Mouse (Mus musculus): ENCODE data around the gene Ttc39b.

Ttc39b gene

DNA sequence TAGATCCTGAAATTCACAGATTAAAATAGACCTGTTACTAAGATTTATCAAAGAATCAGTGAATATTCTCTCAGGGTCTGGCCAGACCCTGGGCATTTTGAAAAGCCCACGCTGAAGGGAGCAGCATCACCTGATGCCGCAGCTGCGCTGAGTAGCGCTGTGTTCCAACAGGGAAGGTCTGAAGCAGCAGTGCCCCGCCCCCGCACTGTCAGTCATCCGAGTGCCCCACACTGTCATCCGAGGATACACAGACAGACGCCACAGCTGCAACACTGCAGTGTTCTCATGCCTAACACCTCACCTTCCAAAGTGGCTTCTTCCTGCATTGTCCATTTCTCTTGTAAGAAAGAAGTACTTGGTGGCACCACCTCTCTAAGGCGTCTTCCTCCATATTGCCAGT lies 96.0 kb downstream of the Ttc39b start:
- no peak for DNase-seq

DNA sequence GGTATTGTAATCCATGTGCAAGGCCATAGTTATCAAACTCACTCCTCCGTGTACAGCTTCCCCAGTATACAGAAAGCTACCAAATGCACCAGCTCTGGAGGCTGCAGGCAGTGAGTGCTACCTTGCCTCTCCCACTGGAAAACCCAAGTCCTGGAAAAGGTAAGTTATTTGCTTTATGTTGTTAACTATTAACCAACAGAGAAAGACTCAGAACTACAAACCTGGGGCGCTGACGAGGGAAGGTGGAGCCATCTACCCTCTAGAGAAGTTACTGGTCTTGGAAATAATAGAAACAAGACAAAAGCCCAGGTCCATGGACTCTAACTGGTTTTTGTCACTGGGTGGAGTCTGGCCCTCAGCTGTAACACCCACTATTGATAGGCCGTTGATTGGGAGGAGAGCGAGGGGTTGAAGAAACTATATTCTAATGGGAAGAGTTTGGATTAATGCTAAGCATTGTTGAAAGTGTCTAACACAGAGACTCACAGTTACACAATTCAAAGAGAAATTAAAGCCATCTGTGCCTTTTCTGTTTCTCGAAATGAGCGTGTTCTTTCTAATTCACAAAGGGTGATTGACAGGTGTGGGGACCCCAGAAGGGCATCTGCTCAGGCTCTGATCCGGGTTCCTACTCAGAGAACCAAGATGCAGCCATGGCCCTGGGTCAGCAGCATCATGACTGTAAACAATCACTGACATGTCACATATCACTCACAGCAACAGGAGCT lies 98.3 kb downstream of the Ttc39b start:
- DNase-seq, result no peak

GRCm38 (mm10) chr4:83224242-83224641 lies 99.8 kb downstream of the Ttc39b start:
- no peak for DNase-seq

- peak; percentile 24 for DNase-seq
Measured at GRCm38 (mm10) chr4:83223197-83223596, 100.9 kb downstream of the Ttc39b start.

DNA sequence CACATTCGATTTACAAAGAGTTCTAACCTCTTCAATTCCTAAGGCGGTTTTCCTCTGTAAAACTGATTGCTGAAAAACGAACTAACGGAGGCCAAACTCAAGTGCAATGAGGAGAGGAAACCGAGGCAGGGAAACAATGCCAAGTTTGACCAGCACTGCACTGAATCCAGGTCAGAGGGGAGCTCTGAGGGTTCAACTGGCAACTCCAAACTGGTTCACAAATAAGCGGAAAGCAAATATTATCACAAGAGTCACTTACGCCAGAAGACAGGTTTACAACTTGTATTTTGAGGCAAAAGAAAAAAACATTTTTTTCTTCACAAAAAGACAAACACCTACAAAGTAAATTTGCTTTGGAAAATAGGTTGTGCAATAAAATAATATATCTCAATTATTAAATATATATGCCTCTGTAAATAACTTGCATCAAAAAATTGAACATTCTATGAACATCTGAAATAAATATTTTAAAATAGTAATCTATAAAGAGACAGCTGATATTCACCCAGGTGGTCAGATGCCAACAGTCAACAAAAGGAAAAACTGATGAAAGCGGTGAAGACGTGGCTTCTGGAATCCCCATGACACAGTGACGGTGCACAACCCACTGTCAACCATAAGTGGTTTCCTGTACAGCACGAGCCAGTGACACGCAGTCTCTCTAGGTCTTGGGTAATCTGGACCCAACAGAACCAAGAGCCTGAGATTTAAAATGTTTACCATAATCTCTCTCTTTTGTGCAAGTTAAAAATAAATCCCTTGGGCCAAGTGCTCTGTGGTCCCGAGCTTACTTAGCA lies 103.1 kb downstream of the Ttc39b start:
- DNase-seq, result no peak

DNA sequence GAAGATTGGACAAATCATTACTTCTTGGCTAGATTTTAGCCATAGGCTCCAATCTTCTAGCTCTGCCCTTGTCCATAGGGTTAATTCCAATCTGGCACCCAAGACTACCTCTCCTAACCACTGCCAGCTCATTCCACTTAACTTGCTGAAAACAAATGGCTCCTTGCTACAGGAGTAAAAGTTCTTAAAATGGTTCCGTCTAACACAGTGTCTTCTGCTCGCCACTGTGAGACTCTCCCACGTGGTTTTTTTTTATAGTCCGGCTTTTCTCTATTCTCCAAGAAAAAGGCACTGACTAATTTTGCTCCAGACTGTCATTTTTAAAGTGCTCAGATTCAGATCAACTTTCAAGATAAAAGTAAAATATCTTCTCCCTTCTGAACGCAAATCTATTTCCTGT lies 104.8 kb downstream of the Ttc39b start:
- DNase-seq, result no peak

GRCm38 (mm10) chr4:83217128-83217527 lies 106.9 kb downstream of the Ttc39b start:
- DNase-seq, result no peak

GRCm38 (mm10) chr4:83216381-83216780 lies 107.7 kb downstream of the Ttc39b start:
- DNase-seq, result no peak

- DNase-seq, result no peak
Measured at GRCm38 (mm10) chr4:83215776-83216175, 108.3 kb downstream of the Ttc39b start.

DNA sequence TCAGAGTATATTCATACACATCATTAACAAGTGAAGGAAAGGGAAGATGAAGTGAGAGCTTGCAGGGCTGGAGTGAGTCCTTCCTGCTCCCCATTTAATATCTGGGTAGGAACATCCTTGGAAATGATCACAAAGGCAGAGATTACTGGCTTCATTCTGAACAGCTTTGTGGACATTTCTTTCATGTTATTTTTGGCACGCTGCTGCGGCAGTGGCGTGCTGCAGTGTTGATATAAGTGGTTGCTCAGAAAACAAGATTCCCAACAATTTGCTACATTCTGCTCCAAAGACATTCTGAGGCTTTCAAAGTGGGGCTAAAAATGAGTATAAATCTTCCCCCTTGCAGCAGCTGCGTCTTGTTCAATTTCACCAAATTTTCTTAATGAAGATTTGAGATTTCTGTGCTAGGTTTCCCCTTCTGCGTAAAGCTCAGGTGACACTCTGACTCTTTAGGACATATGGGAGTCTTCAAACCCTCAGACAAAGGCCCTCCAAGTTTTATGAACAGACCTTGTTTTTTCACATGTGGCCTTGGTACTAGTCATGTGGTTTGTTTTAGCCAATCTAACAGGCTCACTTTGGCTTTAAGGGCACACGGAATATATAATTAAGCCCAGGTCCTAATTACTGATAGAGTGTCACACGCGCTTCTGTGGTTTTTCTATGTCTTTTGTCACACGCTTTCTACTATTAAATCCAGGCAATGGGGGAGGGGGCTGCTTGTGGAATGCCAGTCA lies 109.1 kb downstream of the Ttc39b start:
- peak; percentile 63 for DNase-seq

DNA sequence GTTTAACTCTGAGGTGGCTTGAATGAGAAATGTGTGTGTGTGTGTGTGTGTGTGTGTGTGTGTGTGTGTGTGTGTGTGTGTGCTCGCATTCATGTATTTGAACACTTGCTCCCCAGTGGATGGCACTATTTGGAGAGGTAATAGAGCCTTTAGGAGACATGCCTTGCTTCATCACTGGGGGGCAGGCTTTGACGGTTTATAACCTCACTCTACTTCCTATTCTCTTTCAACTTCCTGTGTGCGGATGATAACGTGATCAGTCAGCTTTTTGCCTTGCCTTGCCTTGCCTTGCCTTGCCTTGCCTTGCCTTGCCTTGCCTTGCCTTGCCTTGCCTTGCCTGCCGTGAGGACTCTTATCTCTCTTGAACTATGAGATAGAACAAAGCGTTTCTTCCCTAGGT lies 110.3 kb downstream of the Ttc39b start:
- DNase-seq, result no peak

GRCm38 (mm10) chr4:83211709-83212108 lies 112.3 kb downstream of the Ttc39b start:
- DNase-seq, result peak; percentile 83

- DNase-seq, result no peak
Measured at GRCm38 (mm10) chr4:83210437-83210836, 113.6 kb downstream of the Ttc39b start.

DNA sequence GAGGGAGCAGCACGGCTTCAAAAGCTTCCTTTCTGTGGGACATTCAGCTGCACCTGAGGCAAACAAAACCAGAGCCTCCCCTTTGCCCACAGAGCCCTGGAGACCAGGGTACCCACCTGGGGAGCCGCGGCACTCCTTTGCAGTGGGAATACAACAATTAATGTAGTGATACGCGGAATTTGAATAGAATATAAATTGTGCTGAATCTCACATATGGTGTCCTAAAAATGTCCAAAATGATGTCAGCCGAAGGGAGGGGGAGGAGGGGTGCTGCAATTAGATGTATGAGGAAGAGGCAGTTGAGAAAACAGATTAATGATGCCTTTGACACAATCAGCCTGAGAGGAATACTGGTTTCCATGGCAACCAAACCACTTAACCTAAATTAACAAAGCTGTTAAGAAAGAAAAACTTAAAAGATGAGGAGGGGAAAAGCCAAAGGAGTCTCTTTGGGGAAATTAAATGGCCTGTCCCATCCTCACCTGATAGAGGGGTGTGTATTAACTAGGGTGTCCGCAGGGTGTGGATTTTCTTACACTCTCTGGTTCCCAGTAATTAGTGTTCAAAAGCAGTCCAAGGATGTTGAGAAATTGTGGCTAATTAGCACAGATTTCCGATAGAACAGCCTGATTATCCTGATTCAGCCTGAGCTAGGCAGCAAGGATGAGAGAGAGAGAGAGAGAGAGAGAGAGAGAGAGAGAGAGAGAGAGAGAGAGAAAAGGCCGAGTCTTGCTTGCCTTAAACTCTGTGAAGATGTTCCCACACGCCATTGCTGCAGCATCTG lies 117.1 kb downstream of the Ttc39b start:
- DNase-seq, result no peak

DNA sequence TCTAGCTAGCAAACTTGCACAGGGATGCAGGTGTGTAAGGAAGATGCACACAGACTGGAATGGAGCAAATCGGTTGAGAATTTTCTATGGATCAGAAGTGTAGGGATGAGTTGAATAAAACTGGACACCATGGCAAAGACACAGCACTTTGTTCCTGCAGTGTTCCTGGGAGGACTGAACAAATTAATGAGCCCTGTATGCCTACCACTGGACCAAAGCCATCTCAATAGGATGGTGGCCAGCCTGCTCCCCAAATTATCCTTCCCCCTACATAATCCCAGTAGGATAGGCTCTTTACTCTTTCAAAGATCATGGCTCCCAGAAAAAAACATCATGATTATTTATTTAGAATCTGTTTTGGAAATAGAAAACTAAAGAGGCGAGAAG lies 117.6 kb downstream of the Ttc39b start:
- no peak for DNase-seq

- DNase-seq, result no peak
Measured at GRCm38 (mm10) chr4:83199391-83199790, 124.7 kb downstream of the Ttc39b start.

DNA sequence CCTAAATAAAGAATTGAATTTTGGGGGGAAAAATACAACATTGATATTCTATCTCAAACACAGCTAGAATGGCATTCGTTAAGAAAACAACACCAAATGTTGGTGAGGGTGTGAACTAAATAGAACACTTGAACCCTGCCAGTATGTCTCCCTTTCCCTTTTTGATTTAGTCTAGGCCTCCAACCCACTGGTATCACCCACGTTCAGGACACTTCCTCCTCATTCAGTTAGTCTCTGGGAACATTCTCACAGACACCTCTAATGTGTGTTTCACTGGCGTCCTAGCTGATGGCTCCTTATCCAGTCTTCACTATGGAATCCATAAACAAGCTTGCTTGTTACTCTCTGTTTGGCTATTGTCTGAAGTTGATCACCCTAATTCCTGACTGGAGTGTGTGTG lies 125.9 kb downstream of the Ttc39b start:
- no peak for DNase-seq

DNA sequence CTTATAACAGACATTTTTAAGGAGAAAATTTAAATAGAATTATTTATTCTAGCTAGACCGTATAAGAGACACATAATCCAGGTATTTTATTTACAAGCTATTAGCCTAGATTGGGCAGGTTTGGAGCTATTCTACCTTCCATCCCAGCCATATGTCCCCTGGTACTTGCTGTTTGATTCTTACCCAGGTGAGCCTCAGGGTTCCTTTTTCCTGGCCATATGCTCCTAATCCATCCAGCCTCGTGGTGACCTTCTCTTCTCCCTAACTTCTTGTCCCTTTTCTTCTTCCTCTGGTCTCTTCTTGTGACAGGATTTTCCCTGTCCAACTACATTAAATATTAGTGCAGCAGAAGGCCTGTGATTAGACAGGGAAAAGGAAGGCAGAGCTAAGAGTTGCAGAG lies 134.3 kb downstream of the Ttc39b start:
- DNase-seq, result no peak

DNA sequence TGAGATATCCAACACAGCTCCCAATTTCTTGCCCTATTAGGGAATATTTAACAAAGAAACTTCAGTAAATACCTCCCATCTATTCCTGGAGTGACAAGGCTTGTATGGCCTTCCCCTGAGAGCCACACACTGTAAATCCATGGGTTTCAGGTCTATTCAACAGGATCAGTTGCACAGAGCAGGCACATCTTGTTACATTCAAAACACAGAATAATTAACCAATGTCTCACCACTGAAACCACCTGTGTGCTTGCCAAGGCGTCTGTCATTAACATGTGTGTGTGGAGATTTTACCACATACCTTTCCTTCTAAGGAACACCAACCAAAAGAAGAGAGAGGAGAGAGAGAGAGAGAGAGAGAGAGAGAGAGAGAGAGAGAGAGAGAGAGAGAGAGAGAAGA lies 136.7 kb downstream of the Ttc39b start:
- DNase-seq, result no peak

DNA sequence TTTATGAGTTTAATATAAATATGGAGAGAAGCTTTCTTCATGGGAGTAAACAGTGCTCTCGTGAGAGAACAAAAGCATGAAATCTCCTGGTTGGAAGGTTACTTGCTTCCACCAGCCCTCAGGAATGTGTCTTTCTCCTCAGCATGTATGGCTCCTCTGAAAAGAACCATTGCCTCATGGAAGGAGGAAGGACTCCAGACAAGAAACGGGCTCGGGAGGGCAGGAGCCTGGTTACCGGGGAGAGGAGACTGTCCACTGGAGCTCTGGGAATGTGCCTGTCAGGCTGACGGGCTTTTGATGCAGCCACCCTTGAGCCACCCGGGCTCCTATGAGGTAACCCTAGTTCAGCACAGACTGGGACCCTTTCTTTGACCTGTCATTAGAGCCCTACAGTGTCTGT lies 137.6 kb downstream of the Ttc39b start:
- DNase-seq, result no peak

GRCm38 (mm10) chr4:83183288-83183930 lies 140.6 kb downstream of the Ttc39b start:
- DNase-seq, result peak; percentile 80

All from lung, postnatal 10 days (tissue).